Mouse (Mus musculus) heart, postnatal 36 days (tissue): ENCODE results near the gene March4. TPM values are rescaled to one million over a fixed set of nuclear protein-coding genes. Genes with fewer than 3 reads are reported as not detected.
A peak's percentile ranks its signal among the peaks of the same experiment; 100 is the strongest.

Experiments used
- DNase-seq, 2 experiments: peaks; one replicate each; pipeline ENCODE4 v3.0.0; 2021 to 2022
- intact Hi-C: fragments of 180-260 bp; cut with DNase I; formaldehyde crosslinking; loops from one replicate; pipeline ENCODE4 v1.15.1; 2025
- total RNA-seq, 2 experiments: library from RNA; stranded (reverse); gene quantifications; 2 replicates each; pipeline ENCODE4 v1.2.3; 2021

Gene March4
- not detected for total RNA-seq

- intact Hi-C loops, result no loop called here
- DNase-seq, result peak; percentile 45 to 61
Measured at GRCm38 (mm10) chr1:72536611-72537351, at the start of gene March4. March4 (minus strand) TSS chr1:72536930.

DNA sequence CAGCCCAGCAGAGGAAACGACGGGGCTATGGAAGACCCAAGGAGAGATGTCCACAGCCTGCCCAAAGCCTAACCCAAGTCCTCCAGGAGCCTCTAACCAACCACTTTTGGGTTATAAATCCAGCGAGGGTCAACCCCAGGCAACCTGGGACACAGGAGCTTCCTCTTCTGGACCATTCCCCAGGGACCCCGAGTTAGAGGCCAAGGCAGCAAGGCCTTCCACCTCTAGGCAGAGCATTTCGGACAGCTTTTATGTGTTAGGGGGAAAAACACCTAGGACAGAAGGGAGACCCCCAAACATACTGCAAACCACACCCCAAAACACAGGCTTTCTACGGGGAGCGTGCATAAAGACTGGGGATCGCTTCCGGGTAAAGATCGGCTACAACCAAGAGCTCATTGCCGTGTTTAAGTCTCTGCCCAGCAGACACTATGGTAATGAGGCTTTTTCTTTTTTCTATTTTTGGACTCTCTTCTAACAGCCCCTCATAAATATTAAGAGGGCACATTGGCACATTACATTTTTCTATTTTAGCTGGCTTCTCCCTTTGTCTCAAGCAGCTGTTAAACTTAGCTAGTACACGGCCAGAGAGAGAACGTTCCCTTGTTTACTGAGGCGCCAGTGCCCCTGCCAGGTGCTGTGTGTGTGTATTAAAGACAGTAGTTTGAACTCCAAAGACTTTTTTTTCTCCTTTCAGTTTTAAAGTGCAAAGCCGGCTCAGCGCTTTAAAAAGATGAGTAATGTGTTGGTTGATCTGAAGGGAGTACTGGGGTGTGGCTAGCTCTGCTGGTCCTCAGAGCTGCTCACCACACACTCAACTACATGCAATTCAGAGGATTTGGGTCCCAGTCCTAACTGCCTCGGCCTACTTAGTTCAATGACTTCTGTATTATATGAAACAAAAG lies 49.5 kb upstream of the March4 start:
- intact Hi-C loops, result loop anchor here (10.0 kb wide), 1 partner anchor 341 kb away; no protein-coding TSS in a partner anchor
- no peak for DNase-seq

DNA sequence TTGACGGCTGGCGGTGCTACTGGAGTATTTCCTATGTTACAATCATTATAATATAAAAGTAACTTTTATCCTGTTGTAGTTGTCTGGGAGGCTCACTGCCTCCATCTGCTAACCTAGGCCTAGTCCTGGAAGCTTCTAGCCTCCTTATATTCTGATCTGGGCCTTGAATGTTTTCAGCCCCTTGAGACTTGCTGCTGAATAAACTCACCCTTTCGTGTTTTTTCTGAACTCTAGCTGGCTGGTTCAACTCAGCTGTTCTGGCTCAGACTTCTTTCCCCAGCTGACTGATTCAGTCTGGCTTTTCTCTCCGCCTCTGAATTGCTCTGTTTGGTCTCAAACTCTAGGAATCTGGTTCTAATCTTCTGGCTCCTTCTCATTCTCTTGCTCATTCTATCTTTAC lies 47.2 kb upstream of the March4 start:
- intact Hi-C loops, result loop anchor here (5.0 to 10.0 kb wide), 2 partner anchors 128 to 339 kb away; partner anchors contain the start of gene Rpl37a
- DNase-seq, result no peak

DNA sequence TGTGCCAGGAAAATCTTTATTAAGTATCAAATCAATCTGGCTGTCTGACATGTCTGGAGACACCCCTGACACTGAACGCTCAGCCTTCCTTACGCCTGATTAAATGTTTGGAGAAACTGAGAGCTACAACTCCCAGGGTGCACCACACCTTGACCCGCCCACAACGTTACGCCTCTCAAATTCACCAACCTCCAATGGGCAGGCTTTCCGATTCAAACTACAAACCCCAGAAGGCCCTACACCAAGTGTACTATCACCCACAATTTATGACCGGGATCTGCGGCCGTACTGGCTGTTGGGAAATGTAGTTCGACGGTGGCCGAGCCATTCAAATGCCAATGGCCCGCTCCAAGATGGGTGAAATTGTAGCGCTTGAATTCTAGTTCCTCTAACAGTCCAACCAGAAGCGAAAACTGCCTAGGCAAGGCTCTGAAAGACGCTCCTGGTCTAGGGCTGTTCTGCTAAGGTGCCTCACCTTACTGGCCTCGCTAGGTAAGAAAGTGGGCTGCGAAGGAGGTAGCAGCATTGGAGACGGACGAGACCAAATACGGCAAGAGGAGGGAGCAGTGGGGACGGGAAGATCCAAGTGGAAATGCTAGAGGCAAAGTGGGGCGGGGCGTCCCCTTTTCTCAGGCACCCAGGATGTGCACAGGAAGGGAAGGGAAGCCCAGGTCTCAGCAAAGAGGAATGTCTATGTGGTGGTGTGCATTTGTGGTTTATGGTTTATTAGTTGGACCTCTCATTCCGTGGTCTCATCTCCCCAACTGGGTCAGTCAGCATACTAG lies 46.4 kb upstream of the March4 start, which contains the start of gene Smarcal1:
Smarcal1 (plus strand) TSS at position 305 of the 785 bp plus-strand sequence.
- intact Hi-C loops, result loop anchor here (5.0 to 10.0 kb wide), 2 partner anchors 129 to 338 kb away; partner anchors contain the start of gene Rpl37a
- peak; percentile 90 to 93 for DNase-seq

- intact Hi-C loops, result loop anchor here (5.0 kb wide), 1 partner anchor 267 kb away; no protein-coding TSS in a partner anchor
- DNase-seq, result no peak
Measured at GRCm38 (mm10) chr1:72578806-72579205, 42.1 kb upstream of the March4 start.

GRCm38 (mm10) chr1:72578351-72578750 lies 41.6 kb upstream of the March4 start:
- DNase-seq, result no peak
- intact Hi-C loops, result loop anchor here (5.0 kb wide), 1 partner anchor 266 kb away; no protein-coding TSS in a partner anchor

DNA sequence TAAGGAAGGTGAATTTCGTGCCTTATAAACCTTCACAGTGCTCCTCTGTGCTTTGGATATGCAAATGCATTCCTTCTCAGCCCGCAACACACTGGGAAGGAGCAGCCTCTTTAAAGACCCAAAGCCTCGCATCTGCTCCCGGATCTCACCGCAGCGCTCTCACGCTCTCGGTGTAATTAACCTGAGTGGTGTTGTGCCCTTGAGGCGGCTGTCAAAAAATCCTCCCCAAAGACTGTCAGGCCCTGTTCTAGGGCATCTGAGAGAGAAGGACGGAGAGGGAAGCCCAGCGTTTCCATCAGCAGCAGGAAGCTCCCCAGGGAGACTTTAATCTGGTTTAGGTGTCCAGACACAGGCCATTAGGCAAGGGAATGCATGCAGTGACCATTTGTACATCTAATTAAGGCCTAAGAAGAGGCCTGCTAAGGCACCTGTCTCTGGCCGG lies 40.8 kb upstream of the March4 start:
- no peak for DNase-seq
- intact Hi-C loops, result loop anchor here (5.0 kb wide), 1 partner anchor 265 kb away; no protein-coding TSS in a partner anchor

GRCm38 (mm10) chr1:72575121-72575520 lies 38.4 kb upstream of the March4 start:
- intact Hi-C loops, result loop anchor here (5.0 kb wide), 1 partner anchor 263 kb away; no protein-coding TSS in a partner anchor
- DNase-seq, result no peak

- intact Hi-C loops, result loop anchor here (5.0 kb wide), 1 partner anchor 262 kb away; no protein-coding TSS in a partner anchor
- DNase-seq, result no peak
Measured at GRCm38 (mm10) chr1:72574608-72575007, 37.9 kb upstream of the March4 start.

- DNase-seq, result no peak
- intact Hi-C loops, result no loop called here
Measured at GRCm38 (mm10) chr1:72574047-72574446, 37.3 kb upstream of the March4 start.

DNA sequence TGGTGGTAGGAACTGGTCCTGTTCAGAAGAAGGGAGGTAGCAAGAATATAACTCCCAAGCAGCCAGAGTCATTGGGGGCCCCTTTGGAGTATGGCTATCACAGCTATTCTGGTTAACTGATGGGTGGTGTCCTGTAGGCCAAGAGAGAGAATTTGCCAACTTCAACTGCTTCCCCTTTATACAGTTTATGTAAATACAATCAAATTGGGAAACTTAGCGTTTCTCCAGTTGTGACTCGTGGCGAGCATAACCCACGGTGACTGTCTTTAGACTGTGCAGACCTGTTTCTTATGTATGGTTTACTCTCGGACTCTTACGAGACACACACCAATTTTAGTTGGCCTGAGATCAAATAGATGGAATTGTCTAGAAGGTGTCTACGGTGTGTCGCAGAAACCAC lies 32.0 kb upstream of the March4 start:
- no peak for DNase-seq
- intact Hi-C loops, result no loop called here

DNA sequence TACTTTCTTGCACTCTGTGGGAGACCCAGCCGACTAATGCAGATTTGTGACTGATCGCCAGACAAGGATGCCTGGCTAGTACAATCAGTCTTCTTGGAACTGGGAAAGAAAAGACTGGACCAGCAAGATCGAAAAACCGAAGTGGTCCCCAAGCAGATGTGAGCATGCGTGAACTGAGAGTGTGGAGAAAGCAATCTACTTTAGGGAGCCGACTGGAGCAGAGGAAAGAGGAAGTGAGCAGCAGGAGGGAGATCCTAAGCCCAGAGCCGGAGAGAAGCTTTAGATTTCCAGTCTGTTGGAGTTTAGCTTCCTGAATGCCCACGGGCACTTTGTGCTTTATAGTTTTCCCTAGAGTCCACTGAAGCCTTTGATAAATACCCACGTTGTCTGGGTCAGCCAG lies 30.3 kb upstream of the March4 start:
- intact Hi-C loops, result no loop called here
- DNase-seq, result no peak

- no peak for DNase-seq
- intact Hi-C loops, result no loop called here
Measured at GRCm38 (mm10) chr1:72564334-72564962, 27.7 kb upstream of the March4 start.

DNA sequence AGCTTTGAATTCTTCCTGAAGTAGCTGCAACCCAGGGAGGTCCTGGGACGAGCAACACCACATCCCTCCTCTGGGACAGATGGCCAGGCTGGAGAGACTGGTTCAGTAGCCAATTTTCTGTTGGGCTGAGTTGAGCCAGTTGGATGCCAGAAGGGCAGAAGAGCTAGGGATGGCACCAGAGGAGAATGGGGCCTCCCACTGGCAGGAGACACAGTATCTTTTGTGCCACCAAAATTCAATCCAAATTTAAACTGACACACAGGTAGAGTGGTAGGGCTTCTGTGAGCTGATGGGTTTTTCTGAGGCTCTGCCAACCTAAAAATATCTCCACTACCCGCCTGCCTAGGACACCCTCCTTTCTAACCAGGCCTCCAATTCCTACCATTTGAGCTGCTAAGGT lies 21.9 kb upstream of the March4 start:
- intact Hi-C loops, result no loop called here

DNA sequence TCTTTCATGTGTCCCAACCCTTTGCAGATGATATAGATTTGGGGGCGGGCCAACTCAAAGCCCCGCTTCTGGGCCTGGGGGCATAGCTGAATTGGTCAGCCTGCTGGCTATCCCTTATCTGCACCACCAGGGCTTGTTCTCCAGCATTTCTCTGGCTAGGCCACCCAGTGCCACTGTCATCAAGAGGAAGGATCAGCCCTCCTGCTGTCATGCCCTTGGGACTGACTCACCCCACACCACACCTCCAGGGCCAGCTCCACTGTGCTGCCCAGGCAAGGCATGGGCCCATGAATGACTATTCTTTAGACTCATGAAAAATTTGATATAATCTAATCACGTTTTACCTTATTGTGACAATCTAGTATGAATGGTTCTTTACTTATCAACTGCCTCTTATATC lies 19.7 kb upstream of the March4 start:
- intact Hi-C loops, result no loop called here
- no peak for DNase-seq

More for the DNA sequence above, 21.9 kb upstream of the March4 start:
- no peak for DNase-seq

DNA sequence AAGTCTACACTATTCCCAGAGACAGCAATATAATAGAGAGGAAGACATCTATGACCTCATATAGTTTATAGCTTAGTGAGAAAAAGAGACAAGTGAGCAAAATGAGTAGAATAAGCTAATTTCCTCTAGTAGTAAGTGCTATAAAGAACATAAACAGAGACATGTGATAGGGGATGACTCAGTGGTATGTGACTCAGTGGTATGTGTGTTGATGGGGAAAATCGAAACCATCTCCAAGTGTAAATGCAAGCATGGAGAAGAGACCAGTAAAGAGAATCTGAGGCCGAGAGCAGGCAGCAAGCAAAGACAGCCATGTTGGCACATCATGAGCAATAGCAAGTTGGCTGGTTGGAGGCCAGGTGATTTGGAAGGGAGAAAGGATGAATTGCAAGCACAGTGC lies 13.6 kb upstream of the March4 start:
- intact Hi-C loops, result no loop called here
- DNase-seq, result no peak

GRCm38 (mm10) chr1:72538266-72538665 lies 1.5 kb upstream of the March4 start:
- DNase-seq, result no peak
- intact Hi-C loops, result no loop called here

DNA sequence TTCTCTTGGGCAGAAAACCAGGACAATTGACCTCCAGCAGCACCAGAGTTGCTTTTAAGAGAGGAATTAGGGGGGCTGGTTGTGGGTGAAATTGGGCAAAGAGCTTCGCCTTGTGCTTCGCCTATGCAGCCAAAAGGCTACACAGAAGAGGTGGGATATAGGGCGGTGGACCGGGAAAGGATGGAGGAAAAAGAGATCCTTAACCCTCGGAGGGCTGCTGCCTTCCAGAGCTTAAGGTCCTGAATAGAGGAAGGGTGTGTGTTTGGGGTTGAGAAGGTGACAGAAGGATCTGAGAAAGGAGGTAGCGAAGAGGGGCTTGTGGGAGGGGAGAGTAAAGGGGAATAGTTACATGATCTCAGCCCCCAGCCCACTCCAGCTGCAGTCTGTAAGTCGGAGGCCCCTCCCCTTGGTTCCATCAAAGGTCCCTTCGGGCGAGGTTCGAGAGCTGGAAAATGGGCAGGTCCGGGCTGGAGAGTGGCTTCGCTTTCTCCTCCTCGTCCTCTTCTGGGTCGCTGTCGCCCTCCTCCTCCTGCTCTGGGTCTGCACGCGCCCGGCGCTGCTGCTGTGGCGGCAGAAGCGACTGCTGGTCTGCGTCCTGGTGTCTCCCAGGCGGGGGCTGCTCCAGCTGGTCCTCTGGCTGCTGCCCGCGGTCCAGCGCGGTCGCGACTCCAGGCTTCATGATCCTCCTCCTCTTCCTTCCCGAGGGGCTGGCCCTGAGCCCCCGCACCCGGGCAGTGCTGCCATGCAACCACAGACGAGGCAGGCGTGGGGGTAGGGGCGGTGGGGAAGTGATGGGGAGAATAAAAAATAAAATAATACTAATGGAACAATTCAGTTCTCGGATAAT lies 782 bp downstream of the March4 start:
- no peak for DNase-seq

DNA sequence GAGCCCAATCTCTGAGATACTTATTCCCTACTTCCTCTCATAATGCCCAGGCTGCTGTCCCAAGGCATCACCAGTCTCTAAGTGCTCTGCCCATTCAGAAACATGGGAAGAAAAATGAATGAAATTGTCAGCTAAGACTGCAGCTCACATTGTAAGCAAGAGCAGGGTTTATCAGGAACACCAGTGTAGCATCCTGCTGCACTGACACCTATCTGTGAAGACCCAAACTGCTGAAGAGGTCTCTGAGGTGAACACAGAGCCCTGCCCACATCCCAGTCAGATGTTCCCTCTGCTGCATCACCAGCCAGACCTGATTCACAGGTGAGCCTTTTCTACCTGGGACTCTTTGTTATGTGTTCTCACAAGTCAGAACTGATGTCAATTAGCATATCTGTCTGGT lies 3.3 kb downstream of the March4 start:
- intact Hi-C loops, result no loop called here
- DNase-seq, result no peak

More for the DNA sequence above, 782 bp downstream of the March4 start:
- intact Hi-C loops, result no loop called here
